Mouse (Mus musculus) gastrocnemius, adult 2 months (tissue): ENCODE data around the gene Fbxl14. TPM values are rescaled to one million over a fixed set of nuclear protein-coding genes. Genes with fewer than 3 reads are reported as not detected.

Experiments
- DNase-seq: peaks from one replicate; pipeline ENCODE4 v3.0.0; 2022
- H3K27ac ChIP-seq: fragments of 200-600 bp; 2 replicates; pipeline ENCODE4 v1.8.1; 2022; ENCODE audit warnings: mild to moderate bottlenecking
- H3K4me3 ChIP-seq: fragments of 200-600 bp; 2 replicates; pipeline ENCODE4 v1.8.1; 2022; ENCODE audit warnings: mild to moderate bottlenecking, moderate library complexity
- CTCF ChIP-seq: fragments of 200-600 bp; IDR thresholded peaks from 2 replicates; pipeline ENCODE4 v1.8.1; 2022; ENCODE audit warnings: antibody characterized with exemption, mild to moderate bottlenecking, moderate library complexity
- intact Hi-C: fragments of 180-260 bp; cut with DNase I; formaldehyde crosslinking; loops from one replicate; pipeline ENCODE4 v1.15.1; 2025
- total RNA-seq, 2 experiments: library from RNA; stranded (reverse); gene quantifications; 2 replicates each; pipeline ENCODE4 v1.2.3; 2021

The Fbxl14 gene
- total RNA-seq, 2 experiments from 2014 or later, result 10.3 to 10.4 TPM

DNA sequence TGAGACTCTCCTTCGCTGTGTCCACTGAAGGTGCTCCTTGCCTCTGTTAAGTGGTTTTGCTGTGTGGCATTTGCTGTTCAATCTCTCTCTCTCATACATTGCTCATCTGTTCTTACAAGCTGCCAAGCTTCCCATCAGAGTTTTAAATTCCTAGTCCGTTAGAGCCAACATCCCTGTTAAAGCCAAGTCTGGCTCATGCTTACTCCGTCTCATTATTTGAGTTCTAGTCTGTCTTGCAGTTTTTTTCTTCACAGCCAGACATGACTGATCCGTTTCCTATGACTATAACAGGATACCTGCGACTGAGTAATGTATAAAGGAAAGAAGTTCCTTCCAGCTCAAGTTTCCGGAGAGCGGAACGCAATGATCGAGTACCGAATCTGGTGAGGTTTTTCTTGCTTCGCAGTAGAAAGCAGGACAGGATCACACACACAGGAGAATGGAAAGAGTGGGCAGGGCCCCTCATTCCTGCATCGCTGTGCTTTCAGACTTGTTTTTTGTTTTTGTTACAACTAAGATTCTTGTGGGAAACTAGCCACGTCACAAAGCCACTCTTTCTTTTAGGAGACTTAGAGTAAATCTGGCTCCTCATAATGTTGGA is 30.1 kb downstream of the Fbxl14 start:
- TF ChIP-seq CTCF, result no peak
- peak overlapping the region; percentile 77 for H3K27ac ChIP-seq

DNA sequence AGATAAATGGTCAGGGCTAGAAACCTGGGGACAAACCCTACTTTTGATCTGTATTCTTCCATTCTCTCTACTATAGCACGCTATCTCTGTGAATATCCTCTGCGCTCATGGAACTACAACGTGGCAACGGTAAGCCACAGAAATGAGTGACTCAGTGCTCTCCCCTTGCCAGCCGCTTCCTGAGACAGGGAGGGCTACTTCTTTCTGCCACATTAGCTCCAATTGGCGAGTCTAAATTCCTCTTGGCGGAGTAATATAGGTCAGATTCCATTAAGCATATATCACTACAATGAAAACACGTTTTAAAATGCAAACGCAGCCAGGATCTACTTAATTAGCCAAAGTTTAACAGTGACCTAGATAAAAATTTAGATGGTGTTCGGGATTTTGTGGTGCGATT is 33.2 kb downstream of the Fbxl14 start:
- Histone ChIP-seq H3K4me3 (no peak overlapping the region), H3K27ac (no peak overlapping the region)
- no peak for TF ChIP-seq CTCF
- no peak for DNase-seq
- intact Hi-C loops, result no loop called here

More for the DNA sequence above, 30.1 kb downstream of the Fbxl14 start:
- intact Hi-C loops, result no loop called here
- H3K4me3 ChIP-seq, result peak overlapping the region; percentile 21; the same call in 1 of the 2 replicates
- DNase-seq, result no peak

DNA sequence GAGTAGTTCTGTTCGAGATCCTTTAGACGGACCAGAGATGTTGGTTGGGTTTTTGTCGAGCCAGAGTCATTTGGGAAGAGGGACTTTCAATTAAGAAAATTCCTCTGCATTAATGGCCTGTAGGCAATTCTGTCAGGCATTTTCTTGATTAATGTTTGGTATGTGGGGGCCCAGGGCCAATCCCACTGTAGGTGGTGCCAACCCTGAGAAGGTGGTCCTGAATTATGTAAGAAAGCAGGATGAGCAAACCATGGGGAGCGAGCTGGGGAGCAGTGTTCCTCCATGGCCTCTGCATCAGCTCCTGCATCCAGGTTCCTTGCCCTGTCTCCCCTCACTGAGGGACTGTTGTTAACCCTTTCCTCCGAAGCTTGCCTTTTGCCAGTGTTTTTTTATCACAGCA is 34.0 kb downstream of the Fbxl14 start:
- no peak overlapping the region for H3K27ac ChIP-seq
- intact Hi-C loops, result no loop called here
- DNase-seq, result no peak
- no peak overlapping the region for H3K4me3 ChIP-seq
- no peak for TF ChIP-seq CTCF

DNA sequence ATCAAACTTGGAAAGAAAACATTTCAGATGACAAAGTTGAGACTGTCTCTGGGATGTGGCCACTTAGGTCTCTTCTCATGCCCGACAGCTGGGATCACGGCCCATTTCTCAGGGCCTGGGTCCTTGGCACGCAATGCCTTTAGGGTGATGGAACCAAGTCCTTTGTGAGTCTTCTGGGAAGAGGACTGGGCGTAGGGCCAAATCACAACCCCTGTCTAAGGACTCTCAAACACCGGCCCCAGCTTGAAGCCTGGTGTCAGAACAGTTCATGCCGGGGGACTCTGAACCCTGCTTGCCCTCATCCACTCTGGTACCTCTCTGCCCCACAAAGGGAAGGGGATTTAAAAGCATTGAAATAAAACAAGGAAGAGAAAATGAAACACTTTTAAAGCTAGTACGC is 34.6 kb downstream of the Fbxl14 start:
- DNase-seq, result no peak
- intact Hi-C loops, result no loop called here
- no peak for TF ChIP-seq CTCF
- no peak overlapping the region for H3K4me3 ChIP-seq
- H3K27ac ChIP-seq, result no peak overlapping the region

DNA sequence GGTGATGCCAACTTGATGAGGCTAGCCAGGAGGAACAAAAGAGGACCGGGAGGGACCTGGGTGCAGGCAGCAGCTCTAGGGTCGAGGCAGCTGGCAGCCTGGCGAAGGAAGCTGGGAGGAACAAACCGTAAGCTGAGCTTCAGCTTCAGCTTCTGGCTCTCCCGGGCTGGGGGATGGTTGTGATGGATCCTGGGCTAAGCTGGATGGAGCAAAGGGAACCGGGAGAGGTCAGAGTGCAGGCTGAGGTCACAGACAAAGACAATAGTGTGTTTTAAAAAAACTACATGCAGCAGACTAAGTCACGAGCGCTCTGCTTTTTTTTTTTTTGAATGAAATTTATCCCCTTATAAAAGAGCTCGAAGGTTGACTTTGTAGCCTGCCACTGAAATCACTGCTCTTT is 41.3 kb downstream of the Fbxl14 start:
- Histone ChIP-seq H3K27ac (no peak overlapping the region), H3K4me3 (no peak overlapping the region)
- no peak for TF ChIP-seq CTCF
- intact Hi-C loops, result no loop called here
- DNase-seq, result no peak

DNA sequence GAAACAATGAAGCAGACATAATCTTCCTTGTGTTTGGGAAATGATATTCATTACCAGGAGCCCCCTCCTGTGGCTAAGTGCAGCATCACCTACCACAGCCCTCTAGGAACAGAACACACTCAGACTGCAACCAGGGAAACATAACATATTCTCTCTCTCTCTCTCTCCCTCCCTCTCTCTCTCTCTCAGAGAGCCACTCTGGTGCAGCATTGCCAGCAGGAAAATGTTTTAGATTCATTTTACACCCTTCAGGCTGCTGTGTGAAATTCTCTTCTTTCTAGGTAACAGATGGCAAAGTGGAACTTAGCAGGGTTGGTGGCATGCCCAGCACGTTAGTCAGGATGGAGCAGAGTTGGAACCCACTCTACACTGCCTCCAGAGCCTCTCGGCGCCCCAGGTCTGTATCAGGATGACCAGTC is 42.0 kb downstream of the Fbxl14 start:
- TF ChIP-seq CTCF, result no peak
- intact Hi-C loops, result no loop called here
- no peak for DNase-seq
- H3K27ac ChIP-seq, result no peak overlapping the region
- no peak overlapping the region for H3K4me3 ChIP-seq

DNA sequence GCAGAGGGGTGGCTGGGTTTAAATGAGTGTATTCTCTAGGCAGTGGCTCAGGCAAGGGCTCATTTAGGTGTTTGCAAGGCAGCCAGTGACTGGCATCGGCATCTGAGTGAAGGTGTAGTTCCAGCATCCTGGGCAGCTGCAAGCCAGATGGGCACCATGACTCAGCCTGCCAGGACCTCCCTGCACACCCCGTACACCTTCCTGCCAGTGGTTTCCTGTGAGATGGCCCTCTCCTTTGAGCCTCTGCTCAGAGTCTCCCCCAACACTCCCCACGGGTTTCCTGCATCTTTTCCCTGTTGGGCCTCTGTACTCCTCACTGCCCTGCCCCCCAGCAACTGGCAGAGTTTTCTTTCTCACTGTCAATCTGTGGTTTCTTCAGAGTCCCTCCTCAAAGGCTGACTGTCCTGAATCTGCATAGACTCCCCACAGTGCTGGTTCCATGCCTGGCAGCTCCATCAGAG is 42.5 kb downstream of the Fbxl14 start:
- TF ChIP-seq CTCF, result no peak
- no peak for DNase-seq
- Histone ChIP-seq H3K27ac (no peak overlapping the region), H3K4me3 (no peak overlapping the region)
- intact Hi-C loops, result no loop called here

DNA sequence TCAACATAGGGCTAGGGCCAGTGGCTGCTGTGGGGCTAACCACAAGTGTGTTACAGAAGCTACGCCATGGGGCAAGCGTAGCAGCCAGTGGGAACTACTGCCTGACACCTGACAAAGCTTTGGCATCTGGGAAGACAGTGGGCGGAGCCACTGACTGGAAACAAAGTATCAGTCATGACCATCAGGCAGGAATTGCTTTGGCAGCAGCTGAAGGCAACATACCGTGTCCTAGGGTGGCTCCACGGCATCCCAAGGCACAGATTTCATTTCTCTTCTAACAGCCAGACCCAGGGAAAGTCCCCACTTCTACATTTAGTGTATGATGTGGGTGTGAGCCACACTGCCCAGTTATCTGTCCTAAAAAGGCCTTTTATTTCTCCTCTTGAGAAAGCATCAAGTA is 47.0 kb downstream of the Fbxl14 start:
- intact Hi-C loops, result no loop called here
- no peak for DNase-seq
- peak overlapping the region; percentile 51; the same call in 1 of the 2 replicates for H3K27ac ChIP-seq
- H3K4me3 ChIP-seq, result no peak overlapping the region
- TF ChIP-seq CTCF, result no peak

DNA sequence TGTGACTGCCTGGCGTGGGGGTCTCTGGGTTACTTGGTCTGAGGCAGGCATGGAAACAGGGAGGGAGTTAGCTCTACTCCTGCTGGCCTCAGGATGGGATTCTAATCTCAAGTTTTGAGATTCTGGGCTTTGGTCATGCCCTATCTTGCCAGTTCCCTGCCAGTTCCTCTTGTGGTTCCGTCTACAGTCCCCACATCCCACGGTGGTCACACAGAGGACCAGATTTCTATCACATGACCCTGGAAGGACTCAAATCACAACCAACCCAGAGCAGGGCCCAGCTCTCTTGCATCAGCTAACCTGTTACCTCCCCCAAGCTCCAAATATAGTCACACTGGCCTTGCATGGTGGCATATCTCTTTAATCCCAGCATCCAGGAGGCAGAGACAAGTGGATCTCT is 50.2 kb downstream of the Fbxl14 start:
- intact Hi-C loops, result no loop called here
- no peak for DNase-seq
- peak overlapping the region; percentile 28; the same call in 1 of the 2 replicates for H3K27ac ChIP-seq
- no peak overlapping the region for H3K4me3 ChIP-seq
- no peak for TF ChIP-seq CTCF

Other genes starting within 250 kb of the Fbxl14 start
- 1 to 10 TPM in 1 of 2 experiments, under 1 TPM in 1; 0.33 to 2.7 TPM for gene Cacna2d4, start 243.1 kb upstream of the Fbxl14 start, total RNA-seq
- gene Lrtm2, start 148.9 kb upstream of the Fbxl14 start, total RNA-seq, result under 1 TPM; 0.22 to 0.77 TPM
- gene Adipor2, start 62.0 kb upstream of the Fbxl14 start, total RNA-seq, result 10 to 100 TPM; 87.7 to 94.8 TPM
- gene Wnt5b, start 64.7 kb downstream of the Fbxl14 start, total RNA-seq, result 1 to 10 TPM in 1 of 2 experiments, under 1 TPM in 1; 0.64 to 2.3 TPM